Mouse (Mus musculus): ENCODE results near the gene Cers6. TPM values are rescaled to one million over a fixed set of nuclear protein-coding genes. Genes with fewer than 3 reads are reported as not detected.

Cers6 gene
- 14.7 TPM for polyA plus RNA-seq (2017; shearing (Covaris generic))

GRCm38 (mm10) chr2:68860904-68861685, at the start of gene Cers6:
Gene Cers6, plus strand, starts transcription at chr2:68861441.

GRCm38 (mm10) chr2:69135661-69136576, 274.7 kb downstream of the Cers6 start, which contains the start of gene Nostrin:
Gene Nostrin, plus strand, starts transcription at chr2:69135800.

Other genes starting within 250 kb of the Cers6 start
- gene 4932414N04Rik, start 205.0 kb upstream of the Cers6 start, polyA plus RNA-seq (2017; shearing (Covaris generic)) = not detected